Mouse (Mus musculus) CH12F3 (cell line): ENCODE data around the gene D930020B18Rik.

ENCODE experiments used
- in situ Hi-C: fragments of 300-500 bp; cut with MboI; formaldehyde crosslinking; loops from 2 replicates; pipeline ENCODE4 v1.14.3; 2020; ENCODE audit warnings: low sequenced_read_pairs

D930020B18Rik gene

GRCm38 (mm10) chr10:121641272-121642053 lies at the start of gene D930020B18Rik:
Gene D930020B18Rik (plus strand): TSS chr10:121641588.
- in situ Hi-C loops, result no loop called here

- in situ Hi-C loops, result no loop called here
These were observed 44.8 kb upstream of the D930020B18Rik start for GRCm38 (mm10) chr10:121596580-121596979.

DNA sequence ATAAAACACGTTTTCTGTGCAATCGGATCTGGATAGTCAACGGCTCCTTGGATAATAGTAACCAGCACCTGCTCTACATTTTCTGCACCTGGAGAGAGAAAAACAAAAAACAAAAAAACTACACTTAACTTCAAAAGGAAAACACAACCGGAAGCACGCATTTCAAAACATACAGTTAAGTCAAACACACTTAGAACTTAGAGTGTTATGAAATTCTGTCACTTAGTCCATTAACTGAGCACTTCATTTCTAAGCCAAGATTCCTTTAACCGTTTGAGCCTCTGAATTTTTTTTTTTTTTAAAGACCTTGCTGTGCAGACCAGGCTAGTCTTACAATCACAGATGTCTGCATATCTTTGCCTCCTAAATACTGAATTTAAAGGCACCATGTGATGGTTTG lies 40.1 kb upstream of the D930020B18Rik start:
- in situ Hi-C loops, result no loop called here

- in situ Hi-C loops, result no loop called here
These were observed 37.8 kb upstream of the D930020B18Rik start for GRCm38 (mm10) chr10:121603556-121603955.

DNA sequence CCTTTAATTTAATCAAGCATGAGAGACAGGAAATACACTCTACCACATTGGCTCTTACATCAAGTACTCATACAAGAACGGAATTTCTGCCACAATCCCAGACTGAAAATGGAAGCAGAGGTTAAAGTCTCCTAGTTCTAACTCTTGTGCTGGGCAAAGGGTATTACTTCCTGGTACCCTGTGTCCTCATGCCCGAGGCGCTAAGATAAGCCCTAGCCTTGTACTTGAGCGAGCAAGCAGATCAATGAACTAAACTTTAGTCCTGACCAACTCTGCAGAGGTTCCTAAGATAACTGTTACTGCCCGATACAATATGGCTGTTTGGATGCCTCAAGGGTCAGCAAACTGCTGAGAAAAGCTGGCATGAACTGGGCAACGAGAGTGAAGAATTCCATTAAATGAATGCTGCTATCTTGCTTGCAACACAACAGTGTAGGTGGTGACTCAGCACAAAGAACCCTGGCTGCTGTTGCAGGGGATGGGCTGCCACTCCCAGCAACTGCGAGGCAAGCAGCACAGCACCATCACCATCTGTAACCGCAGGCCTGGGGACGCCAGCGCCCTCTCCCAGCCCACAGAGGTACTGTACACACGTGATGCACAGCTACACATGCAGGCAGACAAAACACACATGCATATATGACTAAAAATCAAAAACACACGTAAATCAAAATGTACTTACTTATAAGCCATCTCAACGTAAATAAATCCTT lies 36.6 kb upstream of the D930020B18Rik start:
- in situ Hi-C loops, result no loop called here

GRCm38 (mm10) chr10:121608177-121608576 lies 33.2 kb upstream of the D930020B18Rik start:
- in situ Hi-C loops, result no loop called here

GRCm38 (mm10) chr10:121611587-121611986 lies 29.8 kb upstream of the D930020B18Rik start:
- in situ Hi-C loops, result no loop called here

DNA sequence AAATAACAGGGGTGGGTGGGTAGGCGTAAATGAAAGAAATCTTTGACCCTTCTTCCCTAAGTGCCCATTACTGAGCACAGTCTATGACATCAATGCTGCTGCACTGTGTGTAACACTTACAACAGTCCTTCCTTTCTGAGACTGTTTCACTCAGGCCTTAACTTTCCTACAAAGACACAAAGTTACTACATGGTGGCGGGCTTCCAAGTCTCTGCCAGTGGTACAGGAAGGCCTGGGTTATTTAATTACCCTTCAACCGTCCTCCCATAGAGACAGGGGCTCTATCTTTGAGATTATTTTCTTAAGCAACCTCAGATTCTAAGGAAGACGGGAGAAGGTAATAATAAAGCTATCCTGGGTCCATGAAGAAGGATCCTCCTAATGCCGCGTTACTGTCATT lies 28.9 kb upstream of the D930020B18Rik start:
- in situ Hi-C loops, result no loop called here

GRCm38 (mm10) chr10:121613570-121613969 lies 27.8 kb upstream of the D930020B18Rik start:
- in situ Hi-C loops, result no loop called here

GRCm38 (mm10) chr10:121615146-121615870 lies 26.1 kb upstream of the D930020B18Rik start:
- in situ Hi-C loops, result no loop called here

- in situ Hi-C loops, result no loop called here
These were observed 25.5 kb upstream of the D930020B18Rik start for GRCm38 (mm10) chr10:121615935-121616334.

- in situ Hi-C loops, result no loop called here
These were observed 19.0 kb upstream of the D930020B18Rik start for GRCm38 (mm10) chr10:121622431-121622830.

DNA sequence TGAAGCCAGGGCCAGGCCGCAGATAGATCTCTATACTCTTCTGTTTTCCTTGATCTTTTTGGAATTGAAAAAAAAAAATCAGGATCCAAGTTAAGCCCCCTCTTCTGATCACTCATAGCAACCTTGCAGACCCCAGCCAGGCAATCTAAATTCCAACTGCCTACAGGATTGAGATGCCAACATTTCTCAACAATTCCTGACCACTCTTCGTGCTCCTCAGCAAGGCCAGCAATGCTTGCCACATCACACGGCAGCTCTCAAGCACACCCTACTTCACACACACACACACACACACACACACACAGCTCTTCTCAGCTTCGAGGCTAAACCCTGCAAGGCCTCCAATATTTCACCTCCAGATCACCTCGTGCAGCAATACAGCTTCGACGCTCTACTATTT lies 17.7 kb upstream of the D930020B18Rik start:
- in situ Hi-C loops, result no loop called here

DNA sequence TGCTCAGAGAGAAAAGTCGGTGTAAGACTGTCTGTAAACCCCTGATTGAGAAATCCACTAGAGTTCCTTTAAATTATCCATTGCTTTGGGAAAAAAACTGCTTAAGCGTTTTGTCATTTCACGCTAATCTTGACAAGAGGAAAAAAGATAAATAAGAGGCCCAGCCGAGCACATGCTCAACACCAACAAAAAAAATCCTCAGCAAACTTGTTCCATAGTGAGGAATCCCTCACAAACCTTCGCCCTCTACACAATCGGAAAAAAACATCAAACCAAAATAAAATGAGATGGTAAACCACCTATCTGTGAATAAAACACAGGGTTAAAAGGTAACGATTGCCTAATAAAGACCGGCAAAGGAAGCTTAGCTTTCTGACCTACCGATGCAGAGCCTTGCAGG lies 16.4 kb upstream of the D930020B18Rik start:
- in situ Hi-C loops, result no loop called here

DNA sequence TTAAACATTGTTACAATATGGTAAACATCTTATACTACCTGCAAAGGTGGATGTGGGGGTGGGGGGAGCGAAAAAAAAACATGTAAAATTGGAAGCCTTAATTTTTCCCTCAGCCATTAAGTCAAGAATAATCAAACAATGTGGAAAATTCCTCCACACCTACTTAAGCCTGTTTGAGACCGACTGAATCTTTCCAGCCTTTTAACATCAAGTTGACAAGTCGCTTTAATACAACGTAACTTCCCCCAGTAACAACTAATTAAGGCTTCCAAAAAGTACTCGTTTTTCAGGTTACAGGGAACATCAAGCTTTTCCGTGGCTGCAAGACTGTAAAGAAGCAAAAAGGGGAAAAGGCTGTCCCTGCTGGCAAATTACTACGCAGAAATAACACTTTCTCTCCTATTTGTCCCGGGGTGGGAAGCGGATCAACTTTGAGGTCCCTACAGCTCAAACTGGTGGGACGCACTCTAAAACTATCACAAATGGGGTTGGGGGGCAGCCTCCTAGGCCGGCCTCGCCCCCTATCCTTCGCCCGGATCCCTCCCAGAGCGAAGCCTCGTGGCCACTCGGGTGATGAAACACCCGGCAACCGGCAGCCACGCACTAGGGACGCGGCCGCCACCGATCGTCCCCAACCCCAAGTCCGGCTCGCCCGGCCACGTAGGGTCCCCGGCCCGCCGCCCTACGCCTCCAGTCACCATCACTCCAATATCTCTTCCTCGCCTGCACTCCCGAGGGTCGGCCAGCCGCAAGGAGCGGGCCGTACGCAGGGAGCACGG lies 15.8 kb upstream of the D930020B18Rik start:
- in situ Hi-C loops, result no loop called here

DNA sequence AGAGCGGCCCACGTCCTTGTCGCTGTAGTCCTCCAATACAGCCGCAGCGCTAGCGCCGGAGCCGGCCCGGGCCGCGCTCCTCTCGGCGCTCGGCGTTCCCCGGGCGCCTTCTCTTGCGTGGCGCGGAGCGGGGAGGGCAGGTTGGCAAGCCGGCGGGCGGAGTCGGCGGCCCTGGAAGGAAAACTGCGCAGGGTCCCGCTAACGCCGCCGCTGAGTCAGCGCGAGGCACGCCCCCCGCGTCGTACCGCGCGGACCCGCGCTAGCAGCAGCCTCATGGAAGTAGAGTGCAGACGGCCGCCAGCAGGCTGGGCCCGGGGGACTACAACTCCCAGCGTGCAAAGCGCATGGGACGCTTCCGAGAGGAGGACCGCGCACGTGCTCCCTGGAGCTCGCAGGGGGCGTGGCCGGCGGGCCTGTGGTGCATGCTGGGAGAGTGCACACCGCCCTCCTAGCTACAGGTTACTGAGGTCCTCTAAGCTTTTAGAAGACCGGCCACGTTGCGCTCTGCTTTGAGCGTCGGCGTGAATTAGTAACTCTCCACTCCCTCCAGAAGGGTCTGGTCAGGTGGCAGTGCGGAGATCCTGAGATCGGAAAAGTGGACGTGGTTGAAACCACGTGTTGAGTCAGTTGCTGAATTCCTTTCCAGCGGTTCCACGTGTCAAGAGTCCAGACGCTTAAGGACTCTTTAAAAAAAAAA lies 15.1 kb upstream of the D930020B18Rik start, which contains the start of gene Xpot:
Gene Xpot, minus strand, starts transcription at position 147 of the 697 bp plus-strand sequence.
- in situ Hi-C loops, result no loop called here

DNA sequence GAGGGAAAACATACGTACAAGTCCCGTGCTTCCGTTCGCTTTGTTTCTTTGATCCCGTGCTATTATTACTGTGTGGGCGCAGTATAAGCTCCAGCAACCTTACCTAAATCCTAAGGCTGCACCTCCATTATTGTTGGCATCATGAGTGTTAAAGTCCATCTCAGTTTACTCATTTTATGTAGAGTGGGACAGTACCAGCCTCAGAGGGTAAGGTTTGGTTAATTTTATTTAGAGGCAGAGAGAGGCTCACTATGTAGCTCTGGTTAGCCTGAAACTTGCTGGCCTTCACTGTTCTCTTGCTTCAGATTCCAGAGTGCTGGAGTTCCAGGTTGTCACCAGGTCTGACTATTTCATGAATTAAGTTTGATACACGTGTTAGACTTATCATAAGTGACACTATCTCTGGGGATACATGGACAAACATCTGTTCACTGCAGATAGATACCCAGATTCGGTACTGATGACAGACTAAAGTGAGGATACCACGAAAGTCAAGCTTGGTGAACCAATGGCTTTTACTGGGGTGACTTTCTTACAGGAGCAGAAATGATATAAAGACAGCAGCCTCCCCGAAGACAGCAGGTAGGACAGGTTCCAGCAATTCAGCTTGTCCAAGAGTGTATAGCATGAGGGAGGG lies 14.1 kb upstream of the D930020B18Rik start:
- in situ Hi-C loops, result no loop called here

- in situ Hi-C loops, result no loop called here
These were observed 12.8 kb upstream of the D930020B18Rik start for GRCm38 (mm10) chr10:121628561-121629040.

DNA sequence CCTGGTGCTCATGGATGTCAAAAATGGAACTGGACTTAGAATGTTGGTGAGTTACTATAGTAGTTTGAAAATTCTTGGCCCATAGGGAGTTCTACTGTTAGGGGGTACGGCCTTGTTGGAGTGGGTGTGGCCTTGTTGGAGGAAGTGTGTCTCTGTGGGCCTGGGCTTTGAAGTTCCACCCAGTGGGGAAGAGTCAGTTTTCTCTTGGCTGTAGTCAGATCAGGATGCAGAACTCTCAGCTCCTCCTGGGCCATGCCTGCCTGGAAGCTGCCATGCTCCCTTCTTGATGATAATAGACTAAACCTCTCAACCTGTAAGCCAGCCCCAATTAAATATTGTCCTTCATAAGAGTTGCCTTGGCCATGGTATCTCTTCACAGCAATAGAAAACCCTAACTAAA lies 7.2 kb upstream of the D930020B18Rik start:
- in situ Hi-C loops, result no loop called here
